Mouse (Mus musculus): ENCODE data around the gene Grin2c.

The Grin2c gene

GRCm38 (mm10) chr11:115267061-115267883, at the start of gene Grin2c:
TSS of gene Grin2c (minus strand) at chr11:115267243.
- no peak for DNase-seq (ENCODE audit: low spot score in 2 of 2)

- no peak for DNase-seq (ENCODE audit: low spot score in 2 of 2)
Observed at GRCm38 (mm10) chr11:115314249-115314648, 47.2 kb upstream of the Grin2c start.

- DNase-seq (ENCODE audit: low spot score in 2 of 2) = no peak
Observed at GRCm38 (mm10) chr11:115308781-115309180, 41.7 kb upstream of the Grin2c start.

GRCm38 (mm10) chr11:115306863-115307262, 39.8 kb upstream of the Grin2c start, which contains the start of gene Otop2:
TSS of gene Otop2 (plus strand) at chr11:115307163.
- no peak for DNase-seq (ENCODE audit: low spot score in 2 of 2)

GRCm38 (mm10) chr11:115303167-115303566, 36.1 kb upstream of the Grin2c start:
- no peak for DNase-seq (ENCODE audit: low spot score in 2 of 2)

DNA sequence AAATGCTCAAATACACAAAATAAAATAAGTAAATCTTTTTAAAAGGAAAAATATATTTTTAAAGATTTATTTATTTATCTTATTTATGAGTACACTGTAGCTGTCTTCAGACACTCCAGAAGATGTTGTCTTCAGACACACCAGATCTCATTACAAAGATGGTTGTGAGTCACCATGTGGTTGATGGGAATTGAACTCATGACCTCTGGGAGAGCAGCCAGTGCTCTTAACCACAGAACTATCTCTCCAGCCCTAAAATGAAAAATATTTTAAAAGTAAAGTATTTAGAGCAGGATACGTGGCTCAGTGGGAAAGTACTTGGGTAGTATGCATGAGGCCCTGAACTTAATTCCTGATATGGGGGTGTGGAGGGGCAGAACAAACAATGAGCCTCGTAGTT, 34.3 kb upstream of the Grin2c start:
- DNase-seq (ENCODE audit: low spot score in 2 of 2) = no peak

- DNase-seq (ENCODE audit: low spot score in 2 of 2) = no peak
Observed at GRCm38 (mm10) chr11:115300745-115301144, 33.7 kb upstream of the Grin2c start.

- no peak for DNase-seq (ENCODE audit: low spot score in 2 of 2)
Observed at GRCm38 (mm10) chr11:115298160-115298559, 31.1 kb upstream of the Grin2c start.

DNA sequence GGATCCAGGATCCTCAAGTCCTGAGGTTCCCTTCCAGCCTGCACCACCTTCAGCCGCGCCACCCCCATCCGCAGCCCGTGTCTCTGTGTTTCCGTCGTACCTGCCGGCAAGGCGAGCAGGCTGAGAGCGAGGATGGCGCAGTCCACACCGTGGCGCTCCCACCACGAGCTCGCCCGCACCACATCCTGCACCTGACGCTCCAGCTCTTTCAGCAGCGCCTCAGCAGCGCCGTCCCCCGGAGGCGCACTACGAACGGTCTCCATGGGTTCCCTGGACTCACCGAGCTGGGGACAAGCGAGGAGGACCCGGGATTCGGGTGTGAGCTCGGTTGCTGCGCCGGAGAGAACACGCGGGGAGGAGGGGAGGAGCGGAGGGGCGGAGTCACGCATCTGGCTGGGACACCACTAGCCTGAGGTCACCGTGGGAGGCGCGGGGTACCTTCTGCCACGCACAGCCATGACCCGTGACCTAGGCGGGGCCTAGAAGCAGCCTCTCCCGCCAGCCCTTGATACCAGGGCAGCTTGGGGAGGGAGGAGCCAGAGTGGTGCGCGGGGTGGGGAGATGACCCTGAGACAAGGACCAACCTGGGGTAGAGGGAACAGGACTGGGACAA, 30.3 kb upstream of the Grin2c start, which contains the start of gene Fads6:
TSS of gene Fads6 (minus strand) at position 450 of the 613 bp plus-strand sequence.
- peak; percentile 56 to 59 for DNase-seq (ENCODE audit: low spot score in 2 of 2)

GRCm38 (mm10) chr11:115296471-115297210, 29.6 kb upstream of the Grin2c start:
- DNase-seq (ENCODE audit: low spot score in 2 of 2) = no peak

- DNase-seq (ENCODE audit: low spot score in 2 of 2) = no peak
Observed at GRCm38 (mm10) chr11:115295939-115296338, 28.9 kb upstream of the Grin2c start.

GRCm38 (mm10) chr11:115292631-115293375, 25.8 kb upstream of the Grin2c start:
- DNase-seq (ENCODE audit: low spot score in 2 of 2) = no peak

DNA sequence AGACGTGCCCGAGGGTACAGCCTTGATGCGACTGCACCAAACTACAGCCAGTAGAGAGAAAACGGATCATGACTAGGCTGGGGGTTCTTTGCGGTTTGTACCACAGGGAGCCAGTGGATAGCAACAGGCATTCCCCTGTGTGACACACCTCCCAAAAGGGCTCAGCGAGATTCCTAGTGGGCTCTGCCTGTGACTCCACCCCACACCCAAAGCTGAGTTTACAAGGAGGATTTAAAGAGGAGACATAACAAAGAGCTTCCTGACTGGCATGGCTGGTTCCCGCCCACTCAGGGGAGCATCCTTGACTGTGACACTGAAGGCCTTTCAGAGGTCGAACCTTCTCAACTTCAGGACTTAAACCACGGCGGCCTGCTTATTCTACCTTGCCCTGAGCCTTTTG, 24.5 kb upstream of the Grin2c start:
- DNase-seq (ENCODE audit: low spot score in 2 of 2) = no peak

DNA sequence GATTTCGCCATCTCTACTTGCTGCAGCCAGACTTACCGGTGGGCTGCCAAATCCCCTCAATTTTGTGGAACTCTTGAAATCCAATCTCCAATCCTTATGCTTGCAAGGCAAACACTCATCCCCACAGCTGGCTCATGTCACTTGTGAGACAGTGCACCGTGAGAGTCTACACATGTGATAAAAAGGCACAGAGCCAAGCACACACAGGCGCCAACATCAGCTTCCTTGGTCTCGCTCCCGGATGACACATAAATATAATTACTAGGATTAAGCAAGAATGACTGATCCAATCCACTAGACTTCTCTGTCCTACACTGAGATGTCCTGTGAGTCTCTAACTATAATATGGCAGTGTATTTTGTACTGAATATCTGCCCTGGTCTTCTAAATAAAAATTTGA, 23.9 kb upstream of the Grin2c start:
- DNase-seq (ENCODE audit: low spot score in 2 of 2) = no peak

GRCm38 (mm10) chr11:115290314-115290713, 23.3 kb upstream of the Grin2c start:
- DNase-seq (ENCODE audit: low spot score in 2 of 2) = no peak

- DNase-seq (ENCODE audit: low spot score in 2 of 2) = no peak
Observed at GRCm38 (mm10) chr11:115289885-115290284, 22.8 kb upstream of the Grin2c start.

GRCm38 (mm10) chr11:115288305-115288704, 21.3 kb upstream of the Grin2c start:
- DNase-seq (ENCODE audit: low spot score in 2 of 2) = no peak

GRCm38 (mm10) chr11:115287386-115287785, 20.3 kb upstream of the Grin2c start:
- no peak for DNase-seq (ENCODE audit: low spot score in 2 of 2)

- DNase-seq (ENCODE audit: low spot score in 2 of 2) = no peak
Observed at GRCm38 (mm10) chr11:115286201-115286993, 19.4 kb upstream of the Grin2c start.

GRCm38 (mm10) chr11:115285282-115285681, 18.2 kb upstream of the Grin2c start:
- DNase-seq (ENCODE audit: low spot score in 2 of 2) = no peak
